Mouse (Mus musculus) spleen, postnatal 0 days (tissue): Measurements from ENCODE around the gene Mup22. TPM values are rescaled to one million over a fixed set of nuclear protein-coding genes. Genes with fewer than 3 reads are reported as not detected.

Source experiments
- polyA plus RNA-seq: library from polyadenylated mRNA; unstranded; fragments of >200 nt; fragmentation: Nextera tagmentation; extraction: Ambion mirVana; gene quantifications from 2 replicates; pipeline ENCODE4 v1.2.1, GENCODE M21; 2015

Mup22 gene
- polyA plus RNA-seq: not detected in 2 replicates

DNA sequence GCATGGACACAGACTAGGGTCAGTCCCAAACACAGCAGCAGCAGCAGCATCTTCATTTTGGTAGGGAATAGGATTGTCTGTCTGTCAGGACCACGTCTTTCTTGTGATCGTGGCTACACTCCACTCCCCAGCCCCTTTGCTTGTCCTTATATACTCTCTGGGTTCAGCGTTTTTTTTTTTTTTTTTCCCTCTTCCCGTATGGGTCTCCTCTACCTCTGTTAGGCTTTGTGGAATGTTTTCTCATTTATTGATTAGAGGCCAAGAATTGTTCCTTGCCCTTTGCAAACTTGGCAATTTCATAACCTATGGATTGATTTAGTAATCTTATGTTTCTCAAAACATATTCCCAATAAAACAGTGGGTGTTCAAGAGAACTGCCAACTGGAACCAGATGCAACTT lies at the start of gene Mup22:
Mup22 (minus strand) TSS at position 101 of the 400 bp plus-strand sequence.

Other genes starting within 250 kb of the Mup22 start
- gene Mup10, start 239.3 kb downstream of the Mup22 start, polyA plus RNA-seq: not detected in 2 replicates
- gene Mup11, start 159.1 kb downstream of the Mup22 start, polyA plus RNA-seq: not detected in 2 replicates
- gene Mup12, start 80.1 kb downstream of the Mup22 start, polyA plus RNA-seq: not detected in 2 replicates